12 mouse cellular contexts compared by ENCODE assay signal in the genomic region with DNA sequence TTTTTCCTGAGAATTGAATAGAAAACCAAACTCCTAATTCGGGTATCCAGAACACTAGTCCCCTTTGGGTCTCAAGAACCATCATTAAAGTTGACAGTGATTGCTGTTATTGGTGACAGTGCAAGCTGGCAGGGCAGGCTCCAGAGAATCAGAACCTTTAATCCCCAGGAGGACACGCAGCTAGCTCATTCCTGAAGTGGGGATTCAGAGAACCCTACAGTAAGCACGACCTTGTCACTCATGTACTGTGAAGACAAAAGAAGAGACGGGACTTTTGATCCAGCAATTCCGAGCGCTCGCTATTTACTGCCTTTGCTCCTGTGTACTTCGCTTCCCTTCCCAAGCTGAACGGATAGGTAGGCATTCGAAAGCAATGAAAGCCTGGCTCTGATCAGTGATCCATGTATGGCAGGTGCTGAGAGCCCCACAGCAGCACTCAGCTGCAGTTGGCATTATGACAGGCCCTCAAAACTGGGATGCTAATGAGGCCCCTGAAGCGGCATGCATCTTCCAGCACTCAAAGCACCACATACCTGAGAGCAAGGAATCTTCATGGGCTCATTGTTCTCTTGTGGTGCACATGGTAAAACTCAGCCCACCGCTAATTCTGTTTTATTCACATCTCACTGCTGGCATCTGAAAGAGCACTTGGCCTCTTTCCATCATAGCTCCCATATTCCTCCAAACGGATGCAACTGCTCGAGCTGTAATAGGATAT.
A peak's percentile ranks its signal among the peaks of the same experiment; 100 is the strongest.
DNase-seq lines count a peak whose midpoint lies in the region; ATAC-seq and TF ChIP-seq lines count a peak whose summit lies in the region.
"Had no signal": no experiment of that assay in that cellular context is flagged by ENCODE, and none has a peak within 500 bp of the region (broad histone marks: within the 10 kb centered on the region; RNA-seq: fewer than 3 reads in every experiment).

No protein-coding gene starts in this region.

- no peaks in the 10 kb centered on the region for H3K27me3 ChIP-seq in heart, embryonic 15.5 days
- no peaks in the 10 kb centered on the region for H3K27me3 ChIP-seq in heart, adult 2 months (ENCODE audit: control insufficient read depth, insufficient read depth, low read length)
- H3K27me3 ChIP-seq in neural tube, embryonic 15.5 days (replicated peaks) = no peaks in the 10 kb centered on the region
- H3K27me3 ChIP-seq: limb, embryonic 15.5 days had no signal

- H3K4me1 ChIP-seq in heart, embryonic 15.5 days (replicated peaks) = peaks cover 19% of the 10 kb centered on the region
- no peaks in the 10 kb centered on the region for H3K4me1 ChIP-seq in heart, adult 2 months (ENCODE audit: control insufficient read depth, insufficient read depth, low read length)
- 0 out of 2 replicates have a peak, but pooled peaks cover 3% of the 10 kb centered on the region for H3K4me1 ChIP-seq in neural tube, embryonic 15.5 days
- H3K4me1 ChIP-seq: limb, embryonic 15.5 days had no signal

- TF ChIP-seq EP300 in heart, adult 2 months (IDR thresholded peaks at IDR 0.05; ENCODE audit: insufficient read depth, low read depth, low read length) = no peak

- no peak overlapping the region for H3K9ac ChIP-seq in heart, embryonic 15.5 days
- H3K9ac ChIP-seq in heart, adult 2 months (ENCODE audit: low read depth, low read length) = no peak overlapping the region
- no peak overlapping the region for H3K9ac ChIP-seq in neural tube, embryonic 15.5 days (replicated peaks)
- H3K9ac ChIP-seq: limb, embryonic 15.5 days had no signal

- H3K27ac ChIP-seq in heart, embryonic 15.5 days = peak overlapping the region; percentile 60
- no peak overlapping the region for H3K27ac ChIP-seq in heart, adult 2 months
- no peak overlapping the region for H3K27ac ChIP-seq in neural tube, embryonic 15.5 days (replicated peaks)
- H3K27ac ChIP-seq: limb, embryonic 15.5 days had no signal

- intact Hi-C loops in heart, adult 2 months (cut with DNase I) = no loop called here

- peak; percentile 31; the same call in 1 of the 2 replicates for ATAC-seq in cerebellum, adult (ENCODE audit: insufficient number of reproducible peaks, low FRiP score, low TSS enrichment)
- ATAC-seq in heart, embryonic 15.5 days (replicated peaks; ENCODE audit: insufficient number of reproducible peaks, insufficient read depth, low FRiP score, low read depth) = no peak
- peak; percentile 50 for ATAC-seq in neural tube, embryonic 15.5 days (ENCODE audit: low FRiP score)
- ATAC-seq in activated CD4-positive, CD25-positive, alpha-beta regulatory T cell, adult 4 months = no peak
- ATAC-seq: intestine, embryonic 16.5 days had no signal

- H3K9me3 ChIP-seq in heart, embryonic 15.5 days (replicated peaks) = no peaks in the 10 kb centered on the region
- no peaks in the 10 kb centered on the region for H3K9me3 ChIP-seq in neural tube, embryonic 15.5 days (replicated peaks)
- H3K9me3 ChIP-seq: limb, embryonic 15.5 days had no signal

- TF ChIP-seq POLR2A in heart, adult 2 months (IDR thresholded peaks at IDR 0.05; ENCODE audit: insufficient read depth, low read depth, low read length) = no peak

- no peak for DNase-seq in cerebellum, adult 11-12 months
- DNase-seq in heart, adult 2 months = no peak
- peak; percentile 6 for DNase-seq in retina, postnatal 1 day
- no peak for DNase-seq in retina, embryonic 14.5 days (ENCODE audit: low spot score)
- DNase-seq: kidney, postnatal 36 days; thymus, adult 18-20 months had no signal

- 45% methylated on average over 14 of the region's 14 CpGs for WGBS in heart, embryonic 15.5 days
- WGBS in heart, adult 2 months = 54% methylated on average over 14 of the region's 14 CpGs
- 63% methylated on average over 14 of the region's 14 CpGs for WGBS in neural tube, embryonic 15.5 days

- H3K4me3 ChIP-seq in heart, embryonic 15.5 days = peak overlapping the region; percentile 20; the same call in 1 of the 2 replicates
- no peak overlapping the region for H3K4me3 ChIP-seq in heart, adult 2 months
- no peak overlapping the region for H3K4me3 ChIP-seq in neural tube, embryonic 15.5 days (replicated peaks)
- H3K4me3 ChIP-seq: limb, embryonic 15.5 days had no signal

- H3K4me2 ChIP-seq in heart, embryonic 15.5 days = peak overlapping the region; percentile 54
- peak overlapping the region; percentile 9; the same call in 1 of the 2 replicates for H3K4me2 ChIP-seq in neural tube, embryonic 15.5 days
- H3K4me2 ChIP-seq: limb, embryonic 15.5 days had no signal

- no peaks in the 10 kb centered on the region for H3K79me2 ChIP-seq in heart, adult 2 months (replicated peaks; ENCODE audit: control insufficient read depth, insufficient read depth, low read length)

- TF ChIP-seq CTCF in heart, adult 2 months (IDR thresholded peaks at IDR 0.05) = no peak

- H3K36me3 ChIP-seq in heart, embryonic 15.5 days = no peaks in the 10 kb centered on the region
- no peaks in the 10 kb centered on the region for H3K36me3 ChIP-seq in heart, adult 2 months (ENCODE audit: control insufficient read depth, insufficient read depth, low read length)
- H3K36me3 ChIP-seq in neural tube, embryonic 15.5 days = no peaks in the 10 kb centered on the region
- H3K36me3 ChIP-seq: limb, embryonic 15.5 days had no signal

Comparison
In these comparisons a context has a peak if more than half of its experiments do, and no peak if none do; other contexts are left out.
1. ATAC-seq: peak in cerebellum, adult (single experiment) and neural tube, embryonic 15.5 days (single experiment); none in heart, embryonic 15.5 days (single experiment) and activated CD4-positive, CD25-positive, alpha-beta regulatory T cell, adult 4 months (single experiment).